Mouse (Mus musculus) spleen, adult 2 months (tissue): ENCODE data around the gene Arhgap17.

Experiments
- CTCF ChIP-seq: fragments of 200-500 bp; IDR thresholded peaks from 2 replicates; pipeline ENCODE4 v1.5.1; 2011; ENCODE audit warnings: mild to moderate bottlenecking, inconsistent platforms; ENCODE audit not compliant: insufficient read depth, insufficient read length, insufficient replicate concordance; ENCODE audit errors: extremely low read depth
- POLR2A ChIP-seq: fragments of 200-500 bp; IDR thresholded peaks from 2 replicates; pipeline ENCODE4 v1.6.1; 2011; ENCODE audit warnings: low read depth, low read length, inconsistent platforms

DNA sequence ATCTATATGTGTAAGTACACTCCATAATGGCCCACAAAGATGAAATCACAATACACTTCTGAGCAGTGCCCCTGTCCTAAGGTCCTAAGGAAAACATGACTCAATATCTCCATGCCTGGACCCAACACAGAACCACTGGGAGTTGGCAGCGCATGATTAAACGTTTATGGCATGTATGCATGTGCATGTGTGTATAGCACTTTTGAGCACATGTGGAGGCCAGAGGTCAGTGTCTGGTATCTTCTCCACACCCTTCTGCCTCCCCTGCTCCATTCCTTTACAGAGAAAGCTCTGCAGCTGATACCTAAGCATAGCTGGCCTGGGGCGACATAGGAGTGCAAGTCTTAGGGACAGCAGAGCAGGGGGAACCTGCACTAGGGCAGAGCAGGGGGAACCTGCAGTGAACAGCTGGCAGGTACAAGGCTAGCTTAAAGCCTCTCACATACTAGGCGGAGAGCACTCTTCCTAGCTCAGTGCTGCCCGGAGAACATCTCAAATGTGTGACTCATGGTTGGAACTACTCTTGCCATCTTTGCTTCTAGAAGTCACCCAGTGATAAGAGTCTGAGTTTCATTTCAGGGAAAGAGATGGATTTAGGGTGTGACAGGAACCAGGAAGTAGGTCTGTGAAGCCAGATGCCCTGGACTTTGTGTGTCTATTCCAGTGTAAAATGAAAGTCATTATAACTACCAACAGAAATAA is 25.5 kb downstream of the Arhgap17 start:
- TF ChIP-seq CTCF (no peak), POLR2A (no peak)
